In the genomic region with DNA sequence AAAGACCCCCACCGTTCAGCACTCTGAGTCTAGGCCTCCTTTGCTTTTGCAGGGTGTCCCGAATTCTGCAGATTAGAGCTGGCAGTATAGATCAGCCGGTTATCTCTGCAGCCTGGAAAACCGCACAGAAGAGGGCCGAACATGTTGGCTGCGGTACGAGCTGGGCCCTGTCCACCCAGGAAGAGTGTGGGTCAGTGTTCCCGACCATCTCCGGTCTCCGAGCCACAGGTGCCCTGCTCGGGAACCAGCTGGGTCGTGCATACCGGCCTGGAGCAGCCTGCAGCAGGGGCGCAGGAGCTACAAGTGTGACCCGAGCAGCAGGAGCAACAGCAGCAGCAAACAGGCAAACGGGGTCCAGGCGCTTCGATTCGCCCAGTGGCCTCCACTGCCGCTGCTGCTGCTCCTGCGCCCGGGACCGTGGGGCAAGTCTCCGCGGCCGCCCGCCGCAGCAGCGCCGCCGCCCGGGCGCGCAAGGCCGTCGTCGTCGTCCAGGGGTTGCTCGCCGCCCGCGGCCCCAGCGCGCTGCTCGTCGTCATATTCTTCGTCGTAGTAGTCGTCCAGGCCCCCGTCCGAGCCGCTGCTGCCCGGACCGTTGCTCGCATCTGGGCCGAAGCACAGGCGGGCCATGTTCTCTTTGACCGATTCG, we compare ENCODE assay signal across 8 mouse cellular contexts. TPM values are rescaled to one million over a fixed set of nuclear protein-coding genes. Genes with fewer than 3 reads are reported as not detected.
A peak's percentile ranks its signal among the peaks of the same experiment; 100 is the strongest.
DNase-seq lines count a peak whose midpoint lies in the region; ATAC-seq and TF ChIP-seq lines count a peak whose summit lies in the region.

No protein-coding gene starts in this region.

- H3K36me3 ChIP-seq in forebrain, embryonic 14.5 days (ENCODE audit: control insufficient read depth, insufficient read depth, low read length): no peaks in the 10 kb centered on the region
- H3K36me3 ChIP-seq in hindbrain, embryonic 14.5 days (replicated peaks; ENCODE audit: control insufficient read depth, insufficient read depth): no peaks in the 10 kb centered on the region
- H3K36me3 ChIP-seq in limb, embryonic 14.5 days (ENCODE audit: control insufficient read depth, insufficient read depth, low read length): peaks cover 27% of the 10 kb centered on the region
- no peaks in the 10 kb centered on the region for H3K36me3 ChIP-seq in neural tube, embryonic 13.5 days

- peak overlapping the region; percentile 61 for H3K4me3 ChIP-seq in left cerebral cortex, adult 2 months
- H3K4me3 ChIP-seq in forebrain, embryonic 14.5 days (ENCODE audit: low read depth, low read length): peak overlapping the region; percentile 81
- H3K4me3 ChIP-seq in hindbrain, embryonic 14.5 days (replicated peaks; ENCODE audit: low read length): peak overlapping the region; percentile 80
- H3K4me3 ChIP-seq in limb, embryonic 14.5 days (replicated peaks; ENCODE audit: low read length): peak overlapping the region; percentile 95
- peak overlapping the region; percentile 83 for H3K4me3 ChIP-seq in neural tube, embryonic 13.5 days

- intact Hi-C loops in left cerebral cortex, adult 2 months (cut with DNase I): loop anchor here (5.0 kb wide), 6 partner anchors 68 to 567 kb away; no protein-coding TSS in a partner anchor

- TF ChIP-seq CTCF in left cerebral cortex, adult 2 months (IDR thresholded peaks at IDR 0.05): no peak; the same call in 1 of the 2 replicates

- peak overlapping the region; percentile 90 for H3K4me2 ChIP-seq in forebrain, embryonic 14.5 days (ENCODE audit: low read length)
- peak overlapping the region; percentile 94 for H3K4me2 ChIP-seq in hindbrain, embryonic 14.5 days (replicated peaks)
- peak overlapping the region; percentile 71 for H3K4me2 ChIP-seq in limb, embryonic 14.5 days (replicated peaks; ENCODE audit: low read depth, low read length, severe bottlenecking)
- H3K4me2 ChIP-seq in neural tube, embryonic 13.5 days: peak overlapping the region; percentile 83

- no peak for ATAC-seq in forebrain, embryonic 14.5 days
- no peak for ATAC-seq in hindbrain, embryonic 14.5 days (ENCODE audit: low FRiP score)
- no peak for ATAC-seq in limb, embryonic 14.5 days (ENCODE audit: low FRiP score, low read depth)
- peak; percentile 11 for ATAC-seq in neural tube, embryonic 13.5 days (ENCODE audit: low read depth)

- under 1% methylated on average over 57 of the region's 59 CpGs for WGBS in forebrain, embryonic 14.5 days
- WGBS in hindbrain, embryonic 14.5 days: under 1% methylated on average over 54 of the region's 59 CpGs
- 5% methylated on average over 37 of the region's 59 CpGs for WGBS in limb, embryonic 14.5 days
- under 1% methylated on average over 59 of the region's 59 CpGs for WGBS in neural tube, embryonic 13.5 days

- H3K9me3 ChIP-seq in forebrain, embryonic 14.5 days (replicated peaks; ENCODE audit: control insufficient read depth, low read length): no peaks in the 10 kb centered on the region
- H3K9me3 ChIP-seq in hindbrain, embryonic 14.5 days (ENCODE audit: control insufficient read depth, low read length): no peaks in the 10 kb centered on the region
- no peaks in the 10 kb centered on the region for H3K9me3 ChIP-seq in limb, embryonic 14.5 days (ENCODE audit: control insufficient read depth, low read length)
- no peaks in the 10 kb centered on the region for H3K9me3 ChIP-seq in neural tube, embryonic 13.5 days

- peaks cover 30% of the 10 kb centered on the region for H3K4me1 ChIP-seq in forebrain, embryonic 14.5 days (ENCODE audit: control insufficient read depth, insufficient read depth, low read length)
- peaks cover 27% of the 10 kb centered on the region for H3K4me1 ChIP-seq in hindbrain, embryonic 14.5 days (replicated peaks; ENCODE audit: control insufficient read depth, insufficient read depth, low read length)
- H3K4me1 ChIP-seq in limb, embryonic 14.5 days (ENCODE audit: control insufficient read depth, insufficient read depth, low read length): peaks cover 18% of the 10 kb centered on the region
- peaks cover 60% of the 10 kb centered on the region for H3K4me1 ChIP-seq in neural tube, embryonic 13.5 days (replicated peaks)

- no peak for TF ChIP-seq POLR2A in limb, embryonic 14.5 days (IDR thresholded peaks at IDR 0.05; ENCODE audit: borderline replicate concordance, extremely low read depth, insufficient read depth, insufficient read length)

- H3K27ac ChIP-seq in left cerebral cortex, adult 2 months: peak overlapping the region; percentile 73
- H3K27ac ChIP-seq in forebrain, embryonic 14.5 days (ENCODE audit: low read depth, low read length): peak overlapping the region; percentile 96
- H3K27ac ChIP-seq in hindbrain, embryonic 14.5 days: peak overlapping the region; percentile 93
- peak overlapping the region; percentile 100 for H3K27ac ChIP-seq in limb, embryonic 14.5 days (replicated peaks; ENCODE audit: low read depth, low read length)
- peak overlapping the region; percentile 97 for H3K27ac ChIP-seq in neural tube, embryonic 13.5 days (replicated peaks)

- DNase-seq in left cerebral cortex, adult 2 months (ENCODE audit: extremely low spot score in 1 of 2, low spot score in 2 of 2): peak; percentile 39 to 40
- no peak for DNase-seq in left cerebral cortex, adult 8-10 months (ENCODE audit: low spot score in 2 of 2)
- peak; percentile 55 to 58 for DNase-seq in adrenal gland, adult 18-20 months (ENCODE audit: low spot score in 2 of 2)
- DNase-seq in forebrain, embryonic 14.5 days (ENCODE audit: low spot score): peak; percentile 31
- DNase-seq in hindbrain, embryonic 14.5 days (ENCODE audit: low spot score): no peak
- peak; percentile 7 for DNase-seq in limb, embryonic 14.5 days (ENCODE audit: low spot score)
- no peak for DNase-seq in thymus, postnatal 0 days (ENCODE audit: low spot score)

- peak overlapping the region; percentile 95 for H3K9ac ChIP-seq in forebrain, embryonic 14.5 days (ENCODE audit: low read length)
- peak overlapping the region; percentile 89 for H3K9ac ChIP-seq in hindbrain, embryonic 14.5 days
- H3K9ac ChIP-seq in limb, embryonic 14.5 days (ENCODE audit: low read depth, low read length, severe bottlenecking): peak overlapping the region; percentile 100
- H3K9ac ChIP-seq in neural tube, embryonic 13.5 days: peak overlapping the region; percentile 90

- peaks cover 3% of the 10 kb centered on the region; the same call in 1 of the 2 replicates for H3K27me3 ChIP-seq in forebrain, embryonic 14.5 days (replicated peaks; ENCODE audit: control insufficient read depth, insufficient read depth, low read length)
- H3K27me3 ChIP-seq in hindbrain, embryonic 14.5 days (ENCODE audit: control insufficient read depth, insufficient read depth, low read length): no peaks in the 10 kb centered on the region
- no peaks in the 10 kb centered on the region for H3K27me3 ChIP-seq in limb, embryonic 14.5 days (ENCODE audit: control insufficient read depth, insufficient read depth, low read length)
- H3K27me3 ChIP-seq in neural tube, embryonic 13.5 days: peaks cover 11% of the 10 kb centered on the region; the same call in 1 of the 2 replicates

RNA-seq across cellular contexts. Expression of gene Gas1, which starts 1.6 kb away (rescaled TPM):
- total RNA-seq in left cerebral cortex, adult 2 months (2021): 1 to 10 TPM; 8.1 to 8.9 TPM
- 1 to 10 TPM; 5.9 to 7.6 (median 7.6) TPM for total RNA-seq in left cerebral cortex, adult 8-10 months (2022)
- total RNA-seq in adrenal gland, adult 18-20 months (2021): 10 to 100 TPM; 28.7 to 34.9 TPM
- 30.5 and 40.6 TPM in 2 replicates for polyA plus RNA-seq in forebrain, embryonic 14.5 days (2014; fragmentation: Nextera tagmentation; extraction: Ambion mirVana)
- 19.3 and 26.0 TPM in 2 replicates for polyA plus RNA-seq in hindbrain, embryonic 14.5 days (2014; fragmentation: Nextera tagmentation; extraction: Ambion mirVana)
- polyA plus RNA-seq in limb, embryonic 14.5 days (2012; rRNA removed): 385 and 686 TPM in 2 replicates
- 406 and 517 TPM in 2 replicates for polyA plus RNA-seq in limb, embryonic 14.5 days (2014; fragmentation: Nextera tagmentation; extraction: Ambion mirVana)
- 19.3 and 29.9 TPM in 2 replicates for polyA plus RNA-seq in neural tube, embryonic 13.5 days (2015; fragmentation: Nextera tagmentation; extraction: Ambion mirVana)
- 10.6 and 12.7 TPM in 2 replicates for polyA plus RNA-seq in thymus, postnatal 0 days (2015; fragmentation: Nextera tagmentation; extraction: Ambion mirVana)

Comparison
In these comparisons a context has a peak if more than half of its experiments do, and no peak if none do; other contexts are left out.
1. DNase-seq: peak in left cerebral cortex, adult 2 months (2 of 2), adrenal gland, adult 18-20 months (2 of 2), forebrain, embryonic 14.5 days (single experiment) and limb, embryonic 14.5 days (single experiment); none in left cerebral cortex, adult 8-10 months (0 of 2), hindbrain, embryonic 14.5 days (single experiment) and thymus, postnatal 0 days (single experiment).
2. Peak in every context shown above with its lines, with median percentiles within 50 percentile points of each other: H3K27ac ChIP-seq, H3K4me3 ChIP-seq, H3K4me2 ChIP-seq and H3K9ac ChIP-seq.